Mouse (Mus musculus) ES-E14 (cell line): ENCODE data around the gene Henmt1.

ENCODE experiments used
- HCFC1 ChIP-seq: IDR thresholded peaks from 2 replicates; pipeline ENCODE4 v1.6.1; 2012; ENCODE audit warnings: low read length, inconsistent platforms, borderline replicate concordance; ENCODE audit not compliant: insufficient read depth
- MAFK ChIP-seq: IDR thresholded peaks from 2 replicates; pipeline ENCODE4 v1.6.1; 2014; ENCODE audit warnings: mild to moderate bottlenecking, low read depth, low read length, inconsistent platforms; ENCODE audit not compliant: insufficient read depth
- ZC3H11A ChIP-seq: IDR thresholded peaks from 2 replicates; pipeline ENCODE4 v1.6.1; 2012; ENCODE audit warnings: low read depth, mild to moderate bottlenecking, inconsistent platforms, low read length, borderline replicate concordance
- ZNF384 ChIP-seq: IDR thresholded peaks from 2 replicates; pipeline ENCODE4 v1.6.1; 2012; ENCODE audit warnings: low read depth, low read length, inconsistent platforms

DNA sequence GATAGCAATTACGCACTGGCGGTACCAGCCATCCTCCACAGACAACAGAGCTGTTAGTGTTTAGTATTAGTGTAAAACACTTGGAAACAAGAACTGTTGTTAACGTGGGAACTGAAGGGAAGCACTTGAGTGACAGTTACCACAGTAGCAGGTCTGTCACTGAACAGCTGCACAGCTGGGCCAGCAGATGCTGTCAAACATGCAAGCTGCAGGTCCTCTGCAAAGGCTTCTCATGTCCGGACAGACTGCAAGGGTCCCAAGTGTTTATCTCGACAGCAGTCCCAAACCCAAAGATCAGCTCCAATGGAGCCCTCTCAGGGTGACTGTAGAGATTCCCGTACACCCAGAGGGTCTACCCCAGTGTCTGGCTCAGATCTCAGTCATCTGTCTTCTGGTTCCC lies 42.3 kb downstream of the Henmt1 start:
- no peak for TF ChIP-seq ZNF384
- no peak for TF ChIP-seq MAFK
- TF ChIP-seq ZC3H11A, result no peak
- TF ChIP-seq HCFC1, result no peak
